Mouse (Mus musculus): ENCODE measurements around the gene Supt6.
"Not testable (repeated sequence)": the region's sequence is repeated elsewhere in the genome, so short reads cannot be mapped to it uniquely, and the experiment has no call there.

Supt6 gene

GRCm38 (mm10) chr11:78223586-78223985 is 22.2 kb downstream of the Supt6 start:
- DNase-seq (ENCODE audit: extremely low spot score, low read depth, low spot score): no peak

- DNase-seq (ENCODE audit: extremely low spot score, low read depth, low spot score): no peak
These were observed 30.0 kb downstream of the Supt6 start for GRCm38 (mm10) chr11:78215709-78216317.

GRCm38 (mm10) chr11:78213086-78213817 is 32.5 kb downstream of the Supt6 start:
- DNase-seq (ENCODE audit: extremely low spot score, low read depth, low spot score): no peak

- DNase-seq (ENCODE audit: extremely low spot score, low read depth, low spot score): no peak
These were observed 34.3 kb downstream of the Supt6 start for GRCm38 (mm10) chr11:78211513-78211912.

- no peak for DNase-seq (ENCODE audit: extremely low spot score, low read depth, low spot score)
These were observed 35.2 kb downstream of the Supt6 start for GRCm38 (mm10) chr11:78210615-78211014.

- no peak for DNase-seq (ENCODE audit: extremely low spot score, low read depth, low spot score)
These were observed 35.9 kb downstream of the Supt6 start for GRCm38 (mm10) chr11:78209886-78210285.

GRCm38 (mm10) chr11:78207190-78207589 is 38.6 kb downstream of the Supt6 start:
- DNase-seq (ENCODE audit: extremely low spot score, low read depth, low spot score): no peak

- no peak for DNase-seq (ENCODE audit: extremely low spot score, low read depth, low spot score)
These were observed 40.2 kb downstream of the Supt6 start for GRCm38 (mm10) chr11:78205361-78206206.

- no peak for DNase-seq (ENCODE audit: extremely low spot score, low read depth, low spot score)
These were observed 41.5 kb downstream of the Supt6 start for GRCm38 (mm10) chr11:78204287-78204686.

- DNase-seq (ENCODE audit: extremely low spot score, low read depth, low spot score): no peak
These were observed 43.4 kb downstream of the Supt6 start for GRCm38 (mm10) chr11:78202372-78202771.

GRCm38 (mm10) chr11:78195101-78195863 is 50.5 kb downstream of the Supt6 start:
- DNase-seq (ENCODE audit: extremely low spot score, low read depth, low spot score): no peak

GRCm38 (mm10) chr11:78194411-78195100 is 51.2 kb downstream of the Supt6 start:
- no peak for DNase-seq (ENCODE audit: extremely low spot score, low read depth, low spot score)

- no peak for DNase-seq (ENCODE audit: extremely low spot score, low read depth, low spot score)
These were observed 52.7 kb downstream of the Supt6 start, which contains the start of gene Proca1 for GRCm38 (mm10) chr11:78193113-78193512. TSS of gene Proca1 (plus strand) at chr11:78193392.

GRCm38 (mm10) chr11:78190041-78190440 is 55.7 kb downstream of the Supt6 start:
- DNase-seq (ENCODE audit: extremely low spot score, low read depth, low spot score): no peak

- no peak for DNase-seq (ENCODE audit: extremely low spot score, low read depth, low spot score)
These were observed 56.4 kb downstream of the Supt6 start for GRCm38 (mm10) chr11:78189234-78190040.

GRCm38 (mm10) chr11:78188331-78189233 is 57.2 kb downstream of the Supt6 start, which contains the start of gene Rab34:
TSS of gene Rab34 (plus strand) at chr11:78188430.
- no peak for DNase-seq (ENCODE audit: extremely low spot score, low read depth, low spot score)

GRCm38 (mm10) chr11:78184702-78185101 is 61.1 kb downstream of the Supt6 start:
- not testable (repeated sequence) for DNase-seq (ENCODE audit: extremely low spot score, low read depth, low spot score)

- DNase-seq (ENCODE audit: extremely low spot score, low read depth, low spot score): no peak
These were observed 61.8 kb downstream of the Supt6 start for GRCm38 (mm10) chr11:78183884-78184514.
